Mouse (Mus musculus) E14TG2a.4 (cell line): ENCODE results near the gene Olfr1311.

Experiments
- CTCF ChIP-seq: conservative IDR thresholded peaks from 2 replicates; pipeline ENCODE4 v1.5.1; 2014; ENCODE audit warnings: low read length
- POU5F1 ChIP-seq: IDR thresholded peaks from 2 replicates; pipeline ENCODE4 v1.6.1; 2014; ENCODE audit warnings: low read length, borderline replicate concordance

DNA sequence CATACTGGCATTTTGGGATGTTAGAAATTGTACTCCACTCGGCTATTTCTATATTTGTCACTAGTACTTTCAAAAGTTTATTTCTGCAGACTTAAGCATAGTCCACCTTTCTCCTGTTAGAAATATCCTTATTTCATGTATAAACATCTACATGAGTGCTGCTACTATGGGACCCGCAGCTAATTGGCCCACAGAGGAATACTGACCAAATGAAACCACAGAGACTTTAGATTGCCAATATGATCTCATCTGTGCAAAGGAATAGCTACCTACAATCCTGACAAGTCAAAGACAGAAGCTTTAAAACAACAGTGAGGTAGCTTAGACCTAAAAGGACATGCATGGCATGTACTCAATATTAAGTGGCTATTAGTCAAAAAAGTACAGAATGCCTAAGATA, at the start of gene Olfr1311:
- TF ChIP-seq CTCF (no peak), POU5F1 (no peak)
